Mouse (Mus musculus) CH12.LX (cell line): Measurements from ENCODE around the gene Olfr623. TPM values are rescaled to one million over a fixed set of nuclear protein-coding genes. Genes with fewer than 3 reads are reported as not detected.

Experiments
- DNase-seq: peaks from one replicate; pipeline ENCODE4 v3.0.0-alpha.2; 2013; ENCODE audit errors: extremely low read depth
- H3K27ac ChIP-seq: 2 replicates; pipeline ENCODE4 v1.5.1; 2012; ENCODE audit warnings: low read depth, mild to moderate bottlenecking, control low read depth, moderate library complexity; ENCODE audit not compliant: insufficient read depth
- H3K27me3 ChIP-seq: replicated peaks from 2 replicates; pipeline ENCODE3; 2012; ENCODE audit warnings: inconsistent platforms
- H3K36me3 ChIP-seq, 2 experiments: replicated peaks in 1 of 2; 2 replicates each; pipeline versions ENCODE3 to v1.6.1; 2012; ENCODE audit warnings: inconsistent platforms in 1 of 2, low read length in 1 of 2, mild to moderate bottlenecking in 1 of 2, mixed read lengths in 1 of 2, moderate library complexity in 1 of 2; ENCODE audit not compliant: control insufficient read depth in 1 of 2, insufficient read depth in 1 of 2
- H3K4me1 ChIP-seq, 2 experiments: 2 replicates each; pipeline ENCODE4 v1.6.1; 2012; ENCODE audit warnings: inconsistent platforms in 1 of 2, moderate library complexity in 1 of 2; ENCODE audit not compliant: insufficient read depth in 2 of 2, control insufficient read depth in 1 of 2
- H3K4me2 ChIP-seq: 2 replicates; pipeline ENCODE4 v1.6.1; 2012; ENCODE audit warnings: low read depth, mild to moderate bottlenecking, control low read depth; ENCODE audit not compliant: poor library complexity, insufficient read depth, severe bottlenecking
- H3K4me3 ChIP-seq, 3 experiments: fragments of 150-350 bp in 1 of 3; sonication (generic) in 1 of 3; replicated peaks in 1 of 3; 2 replicates each; pipeline versions ENCODE3 to v1.5.1; 2011 to 2012; ENCODE audit warnings: low read depth in 2 of 3, low read length in 2 of 3, mild to moderate bottlenecking in 2 of 3, moderate library complexity in 2 of 3, control low read depth in 1 of 3, improper control_type of control experiment in 1 of 3, inconsistent platforms in 1 of 3, mixed read lengths in 1 of 3; ENCODE audit not compliant: poor library complexity in 1 of 3
- H3K79me2 ChIP-seq: replicated peaks from 2 replicates; pipeline ENCODE4 v1.6.1; 2012; ENCODE audit warnings: mild to moderate bottlenecking, moderate library complexity; ENCODE audit not compliant: control insufficient read depth, poor library complexity, insufficient read depth, severe bottlenecking; ENCODE audit errors: extremely low read depth
- H3K9ac ChIP-seq: 2 replicates; pipeline ENCODE4 v1.6.1; 2012; ENCODE audit warnings: low read depth, mild to moderate bottlenecking, control low read depth, moderate library complexity; ENCODE audit not compliant: insufficient read depth
- H3K9me3 ChIP-seq: replicated peaks from 2 replicates; pipeline ENCODE3; 2012; ENCODE audit warnings: low read length, inconsistent platforms, mixed read lengths
- BHLHE40 ChIP-seq: IDR thresholded peaks from 2 replicates; pipeline ENCODE4 v1.6.1; 2011; ENCODE audit warnings: mild to moderate bottlenecking, low read depth, low read length, improper control_type of control experiment
- CTCF ChIP-seq, 2 experiments: IDR thresholded peaks in 1 of 2; conservative IDR thresholded peaks in 1 of 2; 2 replicates each; pipeline ENCODE4 v1.5.1; 2011 to 2012; ENCODE audit warnings: low read depth in 2 of 2, low read length in 2 of 2, improper control_type of control experiment in 1 of 2, inconsistent platforms in 1 of 2, mild to moderate bottlenecking in 1 of 2, moderate library complexity in 1 of 2
- IRF4 ChIP-seq: IDR thresholded peaks from 2 replicates; pipeline ENCODE4 v1.6.1; 2014; ENCODE audit warnings: low read depth, mild to moderate bottlenecking, inconsistent platforms, low read length, improper control_type of control experiment
- MAFK ChIP-seq: IDR thresholded peaks from 2 replicates; pipeline ENCODE4 v1.6.1; 2011; ENCODE audit warnings: low read length, improper control_type of control experiment; ENCODE audit not compliant: insufficient replicate concordance
- MEF2A ChIP-seq: IDR thresholded peaks from 2 replicates; pipeline ENCODE4 v1.6.1; 2014; ENCODE audit warnings: low read depth, mild to moderate bottlenecking, inconsistent platforms, low read length, improper control_type of control experiment, borderline replicate concordance
- POLR2A ChIP-seq: IDR thresholded peaks from 2 replicates; pipeline ENCODE4 v1.6.1; 2011; ENCODE audit warnings: low read depth, mild to moderate bottlenecking, improper control_type of control experiment, low read length
- RAD21 ChIP-seq: IDR thresholded peaks from 2 replicates; pipeline ENCODE4 v1.6.1; 2011; ENCODE audit warnings: low read depth, mild to moderate bottlenecking, low read length, improper control_type of control experiment, moderate library complexity
- RCOR1 ChIP-seq: conservative IDR thresholded peaks from 2 replicates; pipeline ENCODE4 v1.6.1; 2012; ENCODE audit warnings: low read depth, mild to moderate bottlenecking, inconsistent platforms, low read length, improper control_type of control experiment
- SMC3 ChIP-seq: IDR thresholded peaks from 2 replicates; pipeline ENCODE4 v1.6.1; 2011; ENCODE audit warnings: low read depth, low read length, improper control_type of control experiment
- TBP ChIP-seq: conservative IDR thresholded peaks from 2 replicates; pipeline ENCODE4 v1.6.1; 2011; ENCODE audit warnings: low read depth, low read length, improper control_type of control experiment
- UBTF ChIP-seq: IDR thresholded peaks from 2 replicates; pipeline ENCODE4 v1.6.1; 2012; ENCODE audit warnings: low read depth, mild to moderate bottlenecking, inconsistent platforms, low read length, improper control_type of control experiment, moderate library complexity
- USF2 ChIP-seq: conservative IDR thresholded peaks from 2 replicates; pipeline ENCODE4 v1.6.1; 2011; ENCODE audit warnings: low read depth, low read length, improper control_type of control experiment
- ZKSCAN1 ChIP-seq: IDR thresholded peaks from 2 replicates; pipeline ENCODE4 v1.6.1; 2012; ENCODE audit warnings: low read depth, inconsistent platforms, low read length, improper control_type of control experiment, borderline replicate concordance
- dilution Hi-C: fragments of 300-500 bp; cut with MboI; formaldehyde crosslinking; loops from 2 replicates; pipeline ENCODE4 v1.14.3; 2020; ENCODE audit warnings: low sequenced_read_pairs; ENCODE audit not compliant: extremely low pct_unique_long_range_greater_than_20kb, extremely low pct_ligation_motif_present
- in situ Hi-C: fragments of 300-500 bp; cut with MboI; formaldehyde crosslinking; loops from 3 replicates; pipeline ENCODE4 v1.14.3; 2019; ENCODE audit warnings: low sequenced_read_pairs, low pct_ligation_motif_present, low pct_unique_long_range_greater_than_20kb, mixed read lengths
- polyA plus RNA-seq: library from polyadenylated mRNA; unstranded; fragments of >175 nt; gene quantifications from 2 replicates; pipeline ENCODE4 v1.2.1, GENCODE M21; 2012; ENCODE audit warnings: low read depth; ENCODE audit not compliant: insufficient read length
- total RNA-seq, 2 experiments: library from RNA; depleted of rRNA; stranded (reverse); fragments of 300-350 nt in 1 of 2; fragments of >200 nt in 1 of 2; gene quantifications; 2 replicates each; pipeline ENCODE4 v1.2.3; 2012 to 2014

Gene Olfr623
- total RNA-seq (2012; rRNA removed) (not detected in 2 replicates), total RNA-seq (2014; rRNA removed) (not detected in 2 replicates), polyA plus RNA-seq (not detected in 2 replicates)

DNA sequence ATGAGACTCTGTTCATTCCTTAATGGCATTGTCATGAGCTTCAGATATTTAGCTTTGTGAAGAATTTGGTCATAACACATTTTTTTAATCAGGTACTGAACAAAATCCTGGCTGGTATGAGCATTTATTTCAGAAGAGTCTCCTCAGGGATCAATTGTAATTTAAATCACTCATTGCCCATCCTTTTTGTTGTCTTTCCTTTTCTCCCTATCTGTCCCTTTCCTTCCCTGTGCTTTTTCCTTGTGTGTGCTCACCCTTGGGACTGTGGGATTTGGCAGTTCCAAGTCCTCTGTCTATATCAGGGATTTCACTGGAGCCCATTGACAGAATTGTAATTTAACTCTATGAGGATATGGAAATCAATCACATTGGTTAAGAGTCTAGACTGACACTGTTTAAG, at the start of gene Olfr623:
Olfr623 (minus strand) TSS at position 101 of the 400 bp plus-strand sequence.
- H3K9ac ChIP-seq: no peak within 1 kb of the TSS
- H3K79me2 ChIP-seq: no peaks in the 10 kb centered on the region
- TF ChIP-seq BHLHE40: no peak
- TF ChIP-seq MAFK: no peak
- no peak for TF ChIP-seq ZKSCAN1
- TF ChIP-seq USF2: no peak
- no peak for TF ChIP-seq RCOR1
- TF ChIP-seq IRF4: no peak
- no peak for TF ChIP-seq POLR2A
- H3K9me3 ChIP-seq: no peaks in the 10 kb centered on the region
- H3K36me3 ChIP-seq: no peaks in the 10 kb centered on the region
- no peak for DNase-seq
- in situ Hi-C loops (no loop called here), dilution Hi-C loops (no loop called here)
- no peaks in the 10 kb centered on the region for H3K4me1 ChIP-seq
- no peak within 1 kb of the TSS for H3K4me2 ChIP-seq
- H3K4me3 ChIP-seq: no peak within 1 kb of the TSS
- H3K27ac ChIP-seq: no peak within 1 kb of the TSS
- H3K27me3 ChIP-seq: no peaks in the 10 kb centered on the region

DNA sequence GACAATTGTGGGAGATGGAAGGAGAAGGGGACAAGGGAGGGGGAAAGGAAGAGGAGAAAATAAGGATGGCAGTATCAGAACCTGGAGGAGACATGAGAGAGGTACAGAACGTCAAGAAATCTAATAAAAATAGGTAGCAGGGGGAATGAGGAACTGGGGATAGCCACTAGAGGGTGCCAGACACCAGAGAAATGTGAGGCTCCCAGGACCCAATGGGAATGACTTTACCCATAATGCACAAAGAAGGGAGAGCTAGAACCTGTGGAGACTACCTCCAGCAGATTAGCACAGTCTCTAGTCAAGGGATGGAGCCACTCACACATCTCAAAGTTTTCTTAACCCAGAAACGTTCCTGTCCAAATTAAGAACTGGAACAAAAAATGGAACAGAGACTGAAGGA, 48.5 kb upstream of the Olfr623 start:
- H3K4me2 ChIP-seq: no peak overlapping the region
- DNase-seq: peak; percentile 62
- H3K9ac ChIP-seq: no peak overlapping the region
- in situ Hi-C loops: loop anchor here (5.0 to 25.0 kb wide), 2 partner anchors 160 to 475 kb away; partner anchors contain the start of genes Olfr648 and Olfr649
- H3K4me3 ChIP-seq: no peak overlapping the region
- dilution Hi-C loops: no loop called here
- TF ChIP-seq RAD21 (peak; percentile 86), TBP (no peak), SMC3 (peak; percentile 66), CTCF (conservative IDR thresholded peaks at IDR 0.05 in 1 of 2, IDR thresholded peaks at IDR 0.05 in 1 of 2; ENCODE audit: low read depth in 2 of 2, low read length in 2 of 2) (peak; percentile 47 to 83; a peak in 3 of 4 replicates)
- H3K4me1 ChIP-seq: no peaks in the 10 kb centered on the region
- H3K36me3 ChIP-seq: no peaks in the 10 kb centered on the region
- H3K27me3 ChIP-seq: no peaks in the 10 kb centered on the region
- no peak overlapping the region for H3K27ac ChIP-seq
- H3K79me2 ChIP-seq: no peaks in the 10 kb centered on the region
- no peaks in the 10 kb centered on the region for H3K9me3 ChIP-seq

DNA sequence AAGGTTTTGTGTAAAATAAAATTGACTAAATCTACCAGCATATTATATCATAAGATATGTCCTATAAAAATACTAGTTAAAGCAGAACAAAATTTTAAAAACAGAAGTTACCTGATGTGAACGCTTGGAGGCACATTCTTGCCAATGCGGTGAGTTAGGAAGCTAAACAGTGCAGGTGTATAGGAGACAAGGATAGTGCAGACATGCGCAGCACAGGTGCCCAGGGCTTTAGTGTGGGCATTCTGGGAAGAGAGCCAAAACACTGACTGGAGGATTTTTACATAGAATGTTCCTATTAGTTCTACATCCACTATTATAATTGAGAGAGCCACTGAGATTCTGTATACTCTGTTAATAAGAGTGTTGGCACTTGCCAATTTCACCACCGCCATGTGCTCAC, 36.0 kb upstream of the Olfr623 start:
- Histone ChIP-seq H3K27ac (no peak overlapping the region), H3K27me3 (no peaks in the 10 kb centered on the region)
- TF ChIP-seq ZKSCAN1 (no peak), RCOR1 (no peak), TBP (no peak), MEF2A (no peak), IRF4 (no peak), UBTF (no peak)
- TF ChIP-seq, all 38 proteins: peak for 0
- no peaks in the 10 kb centered on the region for H3K9me3 ChIP-seq
- in situ Hi-C loops: no loop called here
- DNase-seq: no peak
- dilution Hi-C loops: no loop called here
- H3K36me3 ChIP-seq: no peaks in the 10 kb centered on the region
- no peaks in the 10 kb centered on the region for H3K4me1 ChIP-seq
- no peak overlapping the region for H3K4me2 ChIP-seq
- H3K4me3 ChIP-seq: no peak overlapping the region
- H3K79me2 ChIP-seq: no peaks in the 10 kb centered on the region
- no peak overlapping the region for H3K9ac ChIP-seq
